Mouse (Mus musculus): ENCODE results near the gene Gm28035. TPM values are rescaled to one million over a fixed set of nuclear protein-coding genes. Genes with fewer than 3 reads are reported as not detected.

Gm28035 gene
- total and polyA plus RNA-seq, 3 experiments, result 0.27 to 0.64 (median 0.36) TPM

DNA sequence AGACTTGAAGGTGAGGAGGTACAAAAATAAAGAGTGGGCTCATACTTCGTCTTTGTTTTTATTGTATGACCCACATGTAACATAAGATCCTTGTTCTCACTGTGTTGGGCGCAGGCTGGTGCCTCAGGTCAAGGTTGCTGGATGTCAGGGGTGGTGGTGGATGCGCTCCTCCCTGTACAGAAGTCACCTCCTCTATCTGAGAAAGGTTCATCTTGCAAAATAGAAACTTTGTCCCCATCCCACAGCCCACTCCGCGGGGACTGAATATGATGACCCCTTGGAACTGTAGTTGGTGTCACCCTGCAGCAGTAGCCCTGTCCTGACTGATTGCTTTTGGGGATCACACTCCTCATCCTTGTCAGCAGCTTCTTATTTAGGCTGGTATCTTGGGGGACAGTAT lies 6.7 kb downstream of the Gm28035 start:
- no peak for DNase-seq (ENCODE audit: extremely low read depth)
- Histone ChIP-seq H3K36me3 (replicated peaks in 1 of 2; ENCODE audit: control insufficient read depth in 1 of 2, insufficient read depth in 1 of 2, low read length in 1 of 2) (peaks cover 12 to 64% of the 10 kb centered on the region in 2 experiments), H3K79me2 (replicated peaks; ENCODE audit: control insufficient read depth, extremely low read depth, insufficient read depth, poor library complexity, severe bottlenecking) (no peaks in the 10 kb centered on the region), H3K9me3 (replicated peaks; ENCODE audit: low read length) (no peaks in the 10 kb centered on the region), H3K4me2 (ENCODE audit: insufficient read depth, low read depth, poor library complexity, severe bottlenecking) (no peak overlapping the region), H3K4me3 (replicated peaks in 1 of 3; ENCODE audit: low read depth in 2 of 3, low read length in 2 of 3, poor library complexity in 1 of 3) (no peak overlapping the region), H3K27ac (ENCODE audit: insufficient read depth, low read depth) (no peak overlapping the region), H3K4me1 (ENCODE audit: control insufficient read depth in 1 of 2, insufficient read depth in 2 of 2) (peaks cover 19 to 44% of the 10 kb centered on the region in 2 experiments), H3K9ac (ENCODE audit: insufficient read depth, low read depth) (no peak overlapping the region), H3K27me3 (replicated peaks) (no peaks in the 10 kb centered on the region)
- in situ Hi-C loops (cut with MboI; ENCODE audit: low pct_ligation_motif_present, low pct_unique_long_range_greater_than_20kb, low sequenced_read_pairs) (loop anchor here (10.0 kb wide), 1 partner anchor 62 kb away; no protein-coding TSS in a partner anchor), dilution Hi-C loops (cut with MboI; ENCODE audit: extremely low pct_ligation_motif_present, extremely low pct_unique_long_range_greater_than_20kb, low sequenced_read_pairs) (no loop called here)
- no peak for TF ChIP-seq SIN3A (IDR thresholded peaks at IDR 0.05; ENCODE audit: low read length)
- TF ChIP-seq ZC3H11A (IDR thresholded peaks at IDR 0.05; ENCODE audit: low read depth, low read length), result no peak
- TF ChIP-seq RAD21 (IDR thresholded peaks at IDR 0.05; ENCODE audit: low read depth, low read length), result no peak
- TF ChIP-seq CHD2 (IDR thresholded peaks at IDR 0.05; ENCODE audit: low read length), result no peak
- TF ChIP-seq POLR2A (IDR thresholded peaks at IDR 0.05; ENCODE audit: low read depth, low read length), result no peak
- no peak for TF ChIP-seq KAT2A (IDR thresholded peaks at IDR 0.05; ENCODE audit: insufficient replicate concordance, low read length)
- no peak for TF ChIP-seq ELF1 (IDR thresholded peaks at IDR 0.05; ENCODE audit: low read depth, low read length)
- TF ChIP-seq SMC3 (IDR thresholded peaks at IDR 0.05; ENCODE audit: low read depth, low read length), result no peak
- no peak for TF ChIP-seq JUN (IDR thresholded peaks at IDR 0.05; ENCODE audit: insufficient read depth, low read depth, low read length)
- TF ChIP-seq ZMIZ1 (IDR thresholded peaks at IDR 0.05; ENCODE audit: low read depth, low read length), result no peak
- no peak for TF ChIP-seq GABPA (IDR thresholded peaks at IDR 0.05; ENCODE audit: insufficient replicate concordance, low read depth, low read length)
- TF ChIP-seq CHD1 (IDR thresholded peaks at IDR 0.05; ENCODE audit: low read depth, low read length), result no peak
- no peak for TF ChIP-seq ZKSCAN1 (IDR thresholded peaks at IDR 0.05; ENCODE audit: borderline replicate concordance, low read depth, low read length)
- no peak for TF ChIP-seq MYC (IDR thresholded peaks at IDR 0.05; ENCODE audit: low read depth, low read length)
- TF ChIP-seq TBP (conservative IDR thresholded peaks at IDR 0.05; ENCODE audit: low read depth, low read length), result no peak
- no peak for TF ChIP-seq HCFC1 (IDR thresholded peaks at IDR 0.05; ENCODE audit: low read depth, low read length)

GRCm38 (mm10) chr2:30247681-30248080 lies 7.3 kb downstream of the Gm28035 start:
- no peak overlapping the region for H3K4me2 ChIP-seq (ENCODE audit: insufficient read depth, low read depth, poor library complexity, severe bottlenecking)
- H3K4me1 ChIP-seq (ENCODE audit: control insufficient read depth in 1 of 2, insufficient read depth in 2 of 2), result peaks cover 22 to 47% of the 10 kb centered on the region in 2 experiments
- H3K4me3 ChIP-seq (replicated peaks in 1 of 3; ENCODE audit: low read depth in 2 of 3, low read length in 2 of 3, poor library complexity in 1 of 3), result no peak overlapping the region
- H3K9me3 ChIP-seq (replicated peaks; ENCODE audit: low read length), result no peaks in the 10 kb centered on the region
- dilution Hi-C loops (cut with MboI; ENCODE audit: extremely low pct_ligation_motif_present, extremely low pct_unique_long_range_greater_than_20kb, low sequenced_read_pairs) (no loop called here), in situ Hi-C loops (cut with MboI; ENCODE audit: low pct_ligation_motif_present, low pct_unique_long_range_greater_than_20kb, low sequenced_read_pairs) (loop anchor here (10.0 kb wide), 1 partner anchor 63 kb away; no protein-coding TSS in a partner anchor)
- H3K36me3 ChIP-seq (replicated peaks in 1 of 2; ENCODE audit: control insufficient read depth in 1 of 2, insufficient read depth in 1 of 2, low read length in 1 of 2), result peaks cover 12 to 59% of the 10 kb centered on the region in 2 experiments
- no peaks in the 10 kb centered on the region for H3K27me3 ChIP-seq (replicated peaks)
- no peaks in the 10 kb centered on the region for H3K79me2 ChIP-seq (replicated peaks; ENCODE audit: control insufficient read depth, extremely low read depth, insufficient read depth, poor library complexity, severe bottlenecking)
- H3K27ac ChIP-seq (ENCODE audit: insufficient read depth, low read depth), result no peak overlapping the region
- DNase-seq (ENCODE audit: extremely low read depth), result no peak
- TF ChIP-seq JUND (conservative IDR thresholded peaks at IDR 0.05; ENCODE audit: low read depth, low read length), result no peak
- no peak for TF ChIP-seq POLR2AphosphoS2 (IDR thresholded peaks at IDR 0.05; ENCODE audit: low read depth, low read length)
- no peak for TF ChIP-seq JUN (IDR thresholded peaks at IDR 0.05; ENCODE audit: insufficient read depth, low read depth, low read length)
- TF ChIP-seq MAX (IDR thresholded peaks at IDR 0.05; ENCODE audit: low read length), result no peak
- TF ChIP-seq ZKSCAN1 (IDR thresholded peaks at IDR 0.05; ENCODE audit: borderline replicate concordance, low read depth, low read length), result no peak
- no peak for TF ChIP-seq NELFE (IDR thresholded peaks at IDR 0.05; ENCODE audit: low read depth, low read length)
- no peak for TF ChIP-seq HCFC1 (IDR thresholded peaks at IDR 0.05; ENCODE audit: low read depth, low read length)
- TF ChIP-seq EP300 (IDR thresholded peaks at IDR 0.05; ENCODE audit: low read length), result no peak
- H3K9ac ChIP-seq (ENCODE audit: insufficient read depth, low read depth), result no peak overlapping the region
